Mouse (Mus musculus) urinary bladder, adult 18-20 months (tissue): ENCODE results near the gene Gper1.

Experiments used
- DNase-seq, 2 experiments: peaks; one replicate each; pipeline ENCODE4 v3.0.0; 2022; ENCODE audit warnings: low spot score in 2 of 2, mixed read lengths in 2 of 2

The Gper1 gene

GRCm38 (mm10) chr5:139423026-139423865, at the start of gene Gper1:
Gene Gper1 (plus strand): TSS chr5:139423151.
- no peak for DNase-seq

- DNase-seq, result no peak
Observed at GRCm38 (mm10) chr5:139373889-139374444, 49.0 kb upstream of the Gper1 start.

GRCm38 (mm10) chr5:139374841-139375240, 48.1 kb upstream of the Gper1 start:
- no peak for DNase-seq

GRCm38 (mm10) chr5:139377468-139378270, 45.3 kb upstream of the Gper1 start, which contains the start of gene Gpr146:
Gene Gpr146 (plus strand): TSS chr5:139377697.
- DNase-seq, result no peak

- DNase-seq, result no peak
Observed at GRCm38 (mm10) chr5:139378271-139378556, 44.7 kb upstream of the Gper1 start.

GRCm38 (mm10) chr5:139378986-139379629, 43.8 kb upstream of the Gper1 start:
- peak in 1 of 2 experiments; percentile 56 for DNase-seq

GRCm38 (mm10) chr5:139379771-139380384, 43.1 kb upstream of the Gper1 start:
- DNase-seq, result no peak

GRCm38 (mm10) chr5:139380385-139381248, 42.3 kb upstream of the Gper1 start:
- DNase-seq, result peak; percentile 82 to 93

GRCm38 (mm10) chr5:139381586-139382513, 41.1 kb upstream of the Gper1 start:
- DNase-seq, result no peak

- no peak for DNase-seq
Observed at GRCm38 (mm10) chr5:139382760-139383159, 40.2 kb upstream of the Gper1 start.

- DNase-seq, result no peak
Observed at GRCm38 (mm10) chr5:139383234-139383633, 39.7 kb upstream of the Gper1 start.

GRCm38 (mm10) chr5:139384531-139384930, 38.4 kb upstream of the Gper1 start:
- DNase-seq, result no peak

- no peak for DNase-seq
Observed at GRCm38 (mm10) chr5:139386047-139386446, 36.9 kb upstream of the Gper1 start.

GRCm38 (mm10) chr5:139387329-139388194, 35.4 kb upstream of the Gper1 start:
- DNase-seq, result no peak

GRCm38 (mm10) chr5:139388195-139388570, 34.8 kb upstream of the Gper1 start:
- DNase-seq, result no peak

- DNase-seq, result no peak
Observed at GRCm38 (mm10) chr5:139388694-139389675, 34.0 kb upstream of the Gper1 start.

GRCm38 (mm10) chr5:139389676-139390061, 33.3 kb upstream of the Gper1 start:
- peak; percentile 55 to 82 for DNase-seq
